ENCODE assay signal across 21 mouse cellular contexts in genomic region chr13:72265650-72266049, GRCm38 (mm10).
DNase-seq lines count a peak whose midpoint lies in the region; ATAC-seq and TF ChIP-seq lines count a peak whose summit lies in the region.
"Had no signal": no experiment of that assay in that cellular context is flagged by ENCODE, and none has a peak within 500 bp of the region (broad histone marks: within the 10 kb centered on the region; RNA-seq: fewer than 3 reads in every experiment).

No protein-coding gene starts in this region.

- WGBS in forebrain, embryonic 15.5 days = 18% methylated on average over 11 of the region's 11 CpGs
- WGBS in forebrain, embryonic 10.5 days = 93% methylated on average over 11 of the region's 11 CpGs
- 48% methylated on average over 11 of the region's 11 CpGs for WGBS in midbrain, embryonic 14.5 days
- WGBS in midbrain, embryonic 10.5 days = 94% methylated on average over 11 of the region's 11 CpGs
- WGBS in forebrain, postnatal 0 days = 21% methylated on average over 11 of the region's 11 CpGs
- 49% methylated on average over 11 of the region's 11 CpGs for WGBS in midbrain, postnatal 0 days
- 87% methylated on average over 11 of the region's 11 CpGs for WGBS in liver, embryonic 11.5 days

- H3K27me3 ChIP-seq in forebrain, embryonic 15.5 days = peaks cover 55% of the 10 kb centered on the region
- peaks cover 7% of the 10 kb centered on the region for H3K27me3 ChIP-seq in forebrain, embryonic 10.5 days (ENCODE audit: poor library complexity, severe bottlenecking)
- H3K27me3 ChIP-seq in midbrain, embryonic 14.5 days (ENCODE audit: control insufficient read depth, insufficient read depth, low read length) = no peaks in the 10 kb centered on the region
- H3K27me3 ChIP-seq in midbrain, embryonic 10.5 days (ENCODE audit: low read depth, poor library complexity, severe bottlenecking) = no peaks in the 10 kb centered on the region; the same call in 1 of the 2 replicates
- H3K27me3 ChIP-seq in forebrain, postnatal 0 days (ENCODE audit: insufficient read depth, low read length) = peaks cover 3% of the 10 kb centered on the region
- no peaks in the 10 kb centered on the region for H3K27me3 ChIP-seq in midbrain, postnatal 0 days (ENCODE audit: insufficient read depth, low read length)
- no peaks in the 10 kb centered on the region for H3K27me3 ChIP-seq in liver, embryonic 11.5 days (replicated peaks; ENCODE audit: control insufficient read depth, insufficient read depth, low read length)
- H3K27me3 ChIP-seq: embryonic facial prominence, embryonic 13.5 days; megakaryocyte, embryonic 14.5 days had no signal

- TF ChIP-seq CTCF in forebrain, postnatal 0 days (IDR thresholded peaks at IDR 0.05; ENCODE audit: low read depth) = no peak
- no peak for TF ChIP-seq CTCF in midbrain, postnatal 0 days (IDR thresholded peaks at IDR 0.05)

- H3K4me1 ChIP-seq in forebrain, embryonic 15.5 days = peaks cover 22% of the 10 kb centered on the region
- H3K4me1 ChIP-seq in forebrain, embryonic 10.5 days = peaks cover 5% of the 10 kb centered on the region; the same call in 1 of the 2 replicates
- 0 out of 2 replicates have a peak, but pooled peaks cover 4% of the 10 kb centered on the region for H3K4me1 ChIP-seq in midbrain, embryonic 14.5 days (ENCODE audit: control insufficient read depth, insufficient read depth, low read length)
- H3K4me1 ChIP-seq in midbrain, embryonic 10.5 days = no peaks in the 10 kb centered on the region
- H3K4me1 ChIP-seq in forebrain, postnatal 0 days (ENCODE audit: insufficient read depth) = no peaks in the 10 kb centered on the region
- H3K4me1 ChIP-seq in midbrain, postnatal 0 days (ENCODE audit: insufficient read depth, low read length) = no peaks in the 10 kb centered on the region
- H3K4me1 ChIP-seq in liver, embryonic 11.5 days (replicated peaks; ENCODE audit: control insufficient read depth, insufficient read depth, low read length) = no peaks in the 10 kb centered on the region
- H3K4me1 ChIP-seq: embryonic facial prominence, embryonic 13.5 days; heart, embryonic 10.5 days; megakaryocyte, embryonic 14.5 days had no signal

- no peaks in the 10 kb centered on the region for H3K9me3 ChIP-seq in forebrain, embryonic 15.5 days
- no peaks in the 10 kb centered on the region for H3K9me3 ChIP-seq in forebrain, embryonic 10.5 days
- H3K9me3 ChIP-seq in midbrain, embryonic 14.5 days (ENCODE audit: control insufficient read depth, low read length) = no peaks in the 10 kb centered on the region
- H3K9me3 ChIP-seq in midbrain, embryonic 10.5 days (replicated peaks) = no peaks in the 10 kb centered on the region
- H3K9me3 ChIP-seq in forebrain, postnatal 0 days (ENCODE audit: low read length) = no peaks in the 10 kb centered on the region
- H3K9me3 ChIP-seq in midbrain, postnatal 0 days (ENCODE audit: low read length) = no peaks in the 10 kb centered on the region
- no peaks in the 10 kb centered on the region for H3K9me3 ChIP-seq in liver, embryonic 11.5 days (ENCODE audit: control insufficient read depth, low read length)
- H3K9me3 ChIP-seq: embryonic facial prominence, embryonic 13.5 days; heart, embryonic 10.5 days had no signal

- H3K27ac ChIP-seq in forebrain, embryonic 15.5 days (replicated peaks) = no peak overlapping the region
- no peak overlapping the region for H3K27ac ChIP-seq in forebrain, embryonic 10.5 days
- no peak overlapping the region for H3K27ac ChIP-seq in midbrain, embryonic 14.5 days (replicated peaks; ENCODE audit: low read depth, low read length)
- H3K27ac ChIP-seq in midbrain, embryonic 10.5 days (replicated peaks) = no peak overlapping the region
- no peak overlapping the region for H3K27ac ChIP-seq in forebrain, postnatal 0 days (ENCODE audit: low read depth, low read length)
- H3K27ac ChIP-seq in midbrain, postnatal 0 days (ENCODE audit: low read depth, low read length) = no peak overlapping the region
- H3K27ac ChIP-seq in liver, embryonic 11.5 days (ENCODE audit: low read depth, low read length) = no peak overlapping the region
- H3K27ac ChIP-seq: embryonic facial prominence, embryonic 13.5 days; heart, embryonic 10.5 days; stomach, postnatal 0 days had no signal

- no peak for DNase-seq in forebrain, embryonic 10.5 days (ENCODE audit: extremely low spot score, low spot score)
- peak; percentile 57 for DNase-seq in midbrain, embryonic 14.5 days
- DNase-seq in midbrain, embryonic 10.5 days (ENCODE audit: low spot score) = no peak
- peak; percentile 28 for DNase-seq in forebrain, postnatal 0 days
- peak; percentile 58 for DNase-seq in midbrain, postnatal 0 days (ENCODE audit: low spot score)
- no peak for DNase-seq in thymus, postnatal 10 days (ENCODE audit: low spot score in 2 of 2)
- no peak for DNase-seq in liver, embryonic 11.5 days (ENCODE audit: low spot score)
- DNase-seq: B cell, adult 2 months; cerebellum, adult 9-10 months; gastrocnemius, postnatal 36 days; kidney, adult 9 months; kidney, postnatal 25 days; liver; liver, postnatal 0 days; right cerebral cortex, postnatal 4 days; thymus, postnatal 14 days had no signal

- no peaks in the 10 kb centered on the region for H3K36me3 ChIP-seq in forebrain, embryonic 15.5 days
- H3K36me3 ChIP-seq in forebrain, embryonic 10.5 days (replicated peaks) = no peaks in the 10 kb centered on the region
- H3K36me3 ChIP-seq in midbrain, embryonic 14.5 days (ENCODE audit: control insufficient read depth, insufficient read depth, low read length) = no peaks in the 10 kb centered on the region
- H3K36me3 ChIP-seq in midbrain, embryonic 10.5 days = no peaks in the 10 kb centered on the region
- no peaks in the 10 kb centered on the region for H3K36me3 ChIP-seq in forebrain, postnatal 0 days (ENCODE audit: insufficient read depth)
- H3K36me3 ChIP-seq in midbrain, postnatal 0 days (ENCODE audit: insufficient read depth, low read length) = no peaks in the 10 kb centered on the region
- no peaks in the 10 kb centered on the region for H3K36me3 ChIP-seq in liver, embryonic 11.5 days (ENCODE audit: control insufficient read depth, insufficient read depth, low read length)
- H3K36me3 ChIP-seq: embryonic facial prominence, embryonic 13.5 days; heart, embryonic 10.5 days had no signal

- no peak overlapping the region for H3K4me3 ChIP-seq in forebrain, embryonic 15.5 days
- no peak overlapping the region for H3K4me3 ChIP-seq in forebrain, embryonic 10.5 days
- H3K4me3 ChIP-seq in midbrain, embryonic 14.5 days (replicated peaks; ENCODE audit: low read depth, low read length) = no peak overlapping the region
- no peak overlapping the region for H3K4me3 ChIP-seq in midbrain, embryonic 10.5 days
- no peak overlapping the region for H3K4me3 ChIP-seq in forebrain, postnatal 0 days (ENCODE audit: low read depth, low read length)
- no peak overlapping the region for H3K4me3 ChIP-seq in midbrain, postnatal 0 days (ENCODE audit: low read depth, low read length)
- H3K4me3 ChIP-seq in liver, embryonic 11.5 days (ENCODE audit: low read depth, low read length) = no peak overlapping the region
- H3K4me3 ChIP-seq: embryonic facial prominence, embryonic 13.5 days; heart, embryonic 10.5 days; megakaryocyte, embryonic 14.5 days had no signal

- ATAC-seq in forebrain, embryonic 15.5 days (replicated peaks) = peak; percentile 85
- peak; percentile 46; the same call in 1 of the 2 replicates for ATAC-seq in midbrain, embryonic 14.5 days (ENCODE audit: low FRiP score, low TSS enrichment)
- ATAC-seq in forebrain, postnatal 0 days = peak; percentile 27; the same call in 1 of the 2 replicates
- no peak for ATAC-seq in midbrain, postnatal 0 days (ENCODE audit: low FRiP score)
- ATAC-seq in liver, embryonic 11.5 days (replicated peaks; ENCODE audit: low FRiP score) = no peak
- ATAC-seq: liver, postnatal 0 days had no signal

- H3K9ac ChIP-seq in forebrain, embryonic 15.5 days (replicated peaks) = no peak overlapping the region
- H3K9ac ChIP-seq in midbrain, embryonic 14.5 days (replicated peaks; ENCODE audit: low read length) = no peak overlapping the region
- no peak overlapping the region for H3K9ac ChIP-seq in forebrain, postnatal 0 days
- H3K9ac ChIP-seq in midbrain, postnatal 0 days (replicated peaks; ENCODE audit: low read length, poor library complexity, severe bottlenecking) = no peak overlapping the region
- no peak overlapping the region for H3K9ac ChIP-seq in liver, embryonic 11.5 days (ENCODE audit: low read depth, low read length)
- H3K9ac ChIP-seq: embryonic facial prominence, embryonic 13.5 days; liver, postnatal 0 days had no signal

- H3K4me2 ChIP-seq in forebrain, embryonic 15.5 days (replicated peaks) = no peak overlapping the region
- no peak overlapping the region for H3K4me2 ChIP-seq in midbrain, embryonic 14.5 days (ENCODE audit: low read length)
- H3K4me2 ChIP-seq in forebrain, postnatal 0 days (ENCODE audit: low read depth) = no peak overlapping the region
- no peak overlapping the region for H3K4me2 ChIP-seq in midbrain, postnatal 0 days (ENCODE audit: low read depth, low read length, poor library complexity, severe bottlenecking)
- H3K4me2 ChIP-seq in liver, embryonic 11.5 days = no peak overlapping the region
- H3K4me2 ChIP-seq: embryonic facial prominence, embryonic 13.5 days had no signal

Comparison
In these comparisons a context has a peak if more than half of its experiments do, and no peak if none do; other contexts are left out.
1. ATAC-seq: peak in forebrain, embryonic 15.5 days (single experiment), midbrain, embryonic 14.5 days (single experiment) and forebrain, postnatal 0 days (single experiment); none in midbrain, postnatal 0 days (single experiment) and liver, embryonic 11.5 days (single experiment).
2. DNase-seq: peak in midbrain, embryonic 14.5 days (single experiment), forebrain, postnatal 0 days (single experiment) and midbrain, postnatal 0 days (single experiment); none in forebrain, embryonic 10.5 days (single experiment), midbrain, embryonic 10.5 days (single experiment), thymus, postnatal 10 days (0 of 2) and liver, embryonic 11.5 days (single experiment).